Mouse (Mus musculus) heart, postnatal 0 days (tissue): Measurements from ENCODE around the gene Bpifb3. TPM values are rescaled to one million over a fixed set of nuclear protein-coding genes. Genes with fewer than 3 reads are reported as not detected.
A peak's percentile ranks its signal among the peaks of the same experiment; 100 is the strongest.

Experiments used
- ATAC-seq: fragments of 200-750 bp; cut with Nextera tagmentation; 2 replicates; pipeline ENCODE4 v1.8.0; 2017; ENCODE audit warnings: low read depth, moderate number of reproducible peaks, moderate library complexity; ENCODE audit not compliant: insufficient read depth
- DNase-seq: peaks from one replicate; pipeline ENCODE4 v3.0.0-alpha.2; 2016; ENCODE audit warnings: low spot score
- H3K27ac ChIP-seq: fragments of 300-500 bp; sonication (generic); 2 replicates; pipeline ENCODE4 v1.5.1; 2014; ENCODE audit warnings: low read depth, mild to moderate bottlenecking
- H3K27me3 ChIP-seq: fragments of 300-500 bp; sonication (generic); 2 replicates; pipeline ENCODE4 v1.6.1; 2014; ENCODE audit warnings: low read length, mixed read lengths; ENCODE audit not compliant: control insufficient read depth, insufficient read depth
- H3K36me3 ChIP-seq: fragments of 300-500 bp; sonication (generic); replicated peaks from 2 replicates; pipeline ENCODE4 v1.6.1; 2014; ENCODE audit warnings: low read length, mixed read lengths; ENCODE audit not compliant: control insufficient read depth, insufficient read depth
- H3K4me1 ChIP-seq: fragments of 300-500 bp; sonication (generic); 2 replicates; pipeline ENCODE4 v1.6.1; 2014; ENCODE audit warnings: antibody characterized with exemption; ENCODE audit not compliant: control insufficient read depth, insufficient read depth
- H3K4me2 ChIP-seq: fragments of 300-500 bp; sonication (generic); 2 replicates; pipeline ENCODE4 v1.6.1; 2014; ENCODE audit warnings: low read depth, mild to moderate bottlenecking, low read length, moderate library complexity
- H3K4me3 ChIP-seq: fragments of 300-500 bp; sonication (generic); 2 replicates; pipeline ENCODE4 v1.5.1; 2014; ENCODE audit warnings: low read depth, low read length
- H3K9ac ChIP-seq: fragments of 300-500 bp; sonication (generic); replicated peaks from 2 replicates; pipeline ENCODE4 v1.6.1; 2014; ENCODE audit warnings: low read depth, low read length, mixed read lengths
- H3K9me3 ChIP-seq: fragments of 300-500 bp; sonication (generic); replicated peaks from 2 replicates; pipeline ENCODE4 v1.6.1; 2016; ENCODE audit warnings: low read length; ENCODE audit not compliant: control insufficient read depth
- CTCF ChIP-seq: IDR thresholded peaks from 2 replicates; pipeline ENCODE4 v1.5.1; 2016; ENCODE audit warnings: antibody characterized with exemption, control low read depth, low read depth
- EP300 ChIP-seq: IDR thresholded peaks from 2 replicates; pipeline ENCODE4 v1.6.1; 2016; ENCODE audit warnings: antibody characterized with exemption, low read depth
- WGBS: fragments of 180-500 bp; shearing (Covaris S2); extraction: QIAGEN DNeasy Blood & Tissue Kit; methylation state at CpG from one replicate; pipeline ENCODE4 v1.1.7; 2014; 5-methylcytosine and 5-hydroxymethylcytosine counted together
- polyA plus RNA-seq: library from polyadenylated mRNA; unstranded; fragments of >200 nt; fragmentation: Nextera tagmentation; extraction: Ambion mirVana; gene quantifications from 2 replicates; pipeline ENCODE4 v1.2.1, GENCODE M21; 2015
- total RNA-seq: library from RNA; depleted of rRNA; stranded (reverse); fragments of >200 nt; gene quantifications from 2 replicates; pipeline ENCODE4 v1.2.3, GENCODE M21; 2014; ENCODE audit warnings: low replicate concordance

The Bpifb3 gene
- total and polyA plus RNA-seq, 2 experiments from 2014 or later, result not detected

GRCm38 (mm10) chr2:153906626-153907025 is 11.4 kb upstream of the Bpifb3 start:
- ATAC-seq (no peak), DNase-seq (no peak)
- Histone ChIP-seq H3K4me1 (no peaks in the 10 kb centered on the region), H3K4me3 (no peak overlapping the region), H3K27ac (no peak overlapping the region), H3K4me2 (no peak overlapping the region), H3K27me3 (no peaks in the 10 kb centered on the region), H3K9me3 (no peaks in the 10 kb centered on the region), H3K36me3 (no peaks in the 10 kb centered on the region), H3K9ac (no peak overlapping the region)
- no peak for TF ChIP-seq EP300
- TF ChIP-seq CTCF, result no peak
- 65% methylated on average over 4 of the region's 4 CpGs for WGBS

- 32% methylated on average over 5 of the region's 5 CpGs for WGBS
- H3K4me3 ChIP-seq, result no peak overlapping the region
Measured at GRCm38 (mm10) chr2:153914151-153914550, 3.9 kb upstream of the Bpifb3 start.

GRCm38 (mm10) chr2:153921246-153921645 is 3.2 kb downstream of the Bpifb3 start:
- Histone ChIP-seq H3K9ac (no peak overlapping the region), H3K4me1 (no peaks in the 10 kb centered on the region), H3K9me3 (no peaks in the 10 kb centered on the region), H3K4me2 (no peak overlapping the region), H3K36me3 (no peaks in the 10 kb centered on the region), H3K4me3 (no peak overlapping the region), H3K27ac (no peak overlapping the region), H3K27me3 (no peaks in the 10 kb centered on the region)
- ATAC-seq (no peak), DNase-seq (no peak)
- TF ChIP-seq CTCF (no peak), EP300 (no peak)
- 82% methylated on average over 6 of the region's 6 CpGs for WGBS

More at GRCm38 (mm10) chr2:153914151-153914550, 3.9 kb upstream of the Bpifb3 start:
- H3K9ac ChIP-seq, result no peak overlapping the region
- DNase-seq (peak; percentile 5), ATAC-seq (0 out of 2 replicates have a peak, but pooled peaks have one; percentile 30)
- H3K4me1 ChIP-seq, result no peaks in the 10 kb centered on the region
- H3K9me3 ChIP-seq, result no peaks in the 10 kb centered on the region
- H3K36me3 ChIP-seq, result no peaks in the 10 kb centered on the region
- no peak overlapping the region for H3K27ac ChIP-seq
- no peak overlapping the region for H3K4me2 ChIP-seq
- no peaks in the 10 kb centered on the region for H3K27me3 ChIP-seq
- TF ChIP-seq EP300 (no peak), CTCF (no peak)

- Histone ChIP-seq H3K36me3 (no peaks in the 10 kb centered on the region), H3K9me3 (no peaks in the 10 kb centered on the region), H3K4me2 (no peak overlapping the region), H3K27me3 (no peaks in the 10 kb centered on the region), H3K27ac (no peak overlapping the region), H3K4me3 (no peak overlapping the region), H3K4me1 (no peaks in the 10 kb centered on the region), H3K9ac (no peak overlapping the region)
- WGBS, result 44% methylated on average over 3 of the region's 3 CpGs
- peak; percentile 42 for DNase-seq
- ATAC-seq, result peak; percentile 28; the same call in 1 of the 2 replicates
- TF ChIP-seq EP300 (no peak), CTCF (peak; percentile 95)
Measured at GRCm38 (mm10) chr2:153929871-153930413, 11.9 kb downstream of the Bpifb3 start.

- Histone ChIP-seq H3K27ac (no peak overlapping the region), H3K9ac (no peak overlapping the region), H3K4me3 (no peak overlapping the region), H3K4me1 (no peaks in the 10 kb centered on the region), H3K27me3 (no peaks in the 10 kb centered on the region), H3K4me2 (no peak overlapping the region), H3K9me3 (no peaks in the 10 kb centered on the region), H3K36me3 (no peaks in the 10 kb centered on the region)
- DNase-seq (no peak), ATAC-seq (no peak)
- TF ChIP-seq CTCF (no peak), EP300 (no peak)
- WGBS, result 79% methylated on average over 6 of the region's 6 CpGs
Measured at GRCm38 (mm10) chr2:153931125-153931524, 13.1 kb downstream of the Bpifb3 start.

GRCm38 (mm10) chr2:153933311-153933710 is 15.3 kb downstream of the Bpifb3 start:
- Histone ChIP-seq H3K27me3 (no peaks in the 10 kb centered on the region), H3K27ac (no peak overlapping the region), H3K9me3 (no peaks in the 10 kb centered on the region), H3K9ac (no peak overlapping the region), H3K4me3 (no peak overlapping the region), H3K36me3 (no peaks in the 10 kb centered on the region), H3K4me2 (no peak overlapping the region), H3K4me1 (no peaks in the 10 kb centered on the region)
- ATAC-seq, result no peak
- TF ChIP-seq CTCF (no peak), EP300 (no peak)
- 79% methylated on average over 6 of the region's 6 CpGs for WGBS
- DNase-seq, result no peak
